In genomic region chr14:122883410-122883806, GRCm38 (mm10) we compare ENCODE assay signal across 14 mouse cellular contexts. TPM values are rescaled to one million over a fixed set of nuclear protein-coding genes. Genes with fewer than 3 reads are reported as not detected.
DNase-seq lines count a peak whose midpoint lies in the region; ATAC-seq and TF ChIP-seq lines count a peak whose summit lies in the region.
"Had no signal": no experiment of that assay in that cellular context is flagged by ENCODE, and none has a peak within 500 bp of the region (broad histone marks: within the 10 kb centered on the region; RNA-seq: fewer than 3 reads in every experiment).

No protein-coding gene starts in this region.

- TF ChIP-seq POLR2A in cerebellum, adult 2 months (IDR thresholded peaks at IDR 0.05; ENCODE audit: borderline replicate concordance, insufficient read depth, low read length), result no peak

- H3K36me3 ChIP-seq in embryonic facial prominence, embryonic 10.5 days (replicated peaks), result no peaks in the 10 kb centered on the region
- no peaks in the 10 kb centered on the region for H3K36me3 ChIP-seq in hindbrain, embryonic 10.5 days
- no peaks in the 10 kb centered on the region for H3K36me3 ChIP-seq in midbrain, embryonic 12.5 days
- H3K36me3 ChIP-seq: heart, embryonic 12.5 days had no signal

- no peak overlapping the region for H3K9ac ChIP-seq in midbrain, embryonic 12.5 days (replicated peaks)
- H3K9ac ChIP-seq: heart, embryonic 12.5 days; liver, embryonic 12.5 days had no signal

- H3K4me3 ChIP-seq in cerebellum, adult 2 months (replicated peaks; ENCODE audit: insufficient read depth, low read depth, low read length), result no peak overlapping the region
- no peak overlapping the region for H3K4me3 ChIP-seq in embryonic facial prominence, embryonic 10.5 days
- no peak overlapping the region for H3K4me3 ChIP-seq in hindbrain, embryonic 10.5 days
- no peak overlapping the region for H3K4me3 ChIP-seq in midbrain, embryonic 12.5 days
- H3K4me3 ChIP-seq: heart, embryonic 12.5 days; liver, embryonic 12.5 days had no signal

- 81% methylated on average over 4 of the region's 4 CpGs for WGBS in cerebellum, adult 2 months
- WGBS in embryonic facial prominence, embryonic 10.5 days, result 74% methylated on average over 4 of the region's 4 CpGs
- WGBS in hindbrain, embryonic 10.5 days, result 76% methylated on average over 4 of the region's 4 CpGs
- WGBS in midbrain, embryonic 12.5 days, result 49% methylated on average over 4 of the region's 4 CpGs

- no peak for TF ChIP-seq CTCF in cerebellum, adult 2 months (IDR thresholded peaks at IDR 0.05; ENCODE audit: borderline replicate concordance, insufficient read depth, low read depth, low read length)

- H3K9me3 ChIP-seq in embryonic facial prominence, embryonic 10.5 days, result no peaks in the 10 kb centered on the region
- H3K9me3 ChIP-seq in hindbrain, embryonic 10.5 days, result no peaks in the 10 kb centered on the region
- H3K9me3 ChIP-seq in midbrain, embryonic 12.5 days, result no peaks in the 10 kb centered on the region
- H3K9me3 ChIP-seq: heart, embryonic 12.5 days; liver, embryonic 12.5 days had no signal

- H3K4me2 ChIP-seq in midbrain, embryonic 12.5 days (replicated peaks), result no peak overlapping the region
- H3K4me2 ChIP-seq: heart, embryonic 12.5 days; liver, embryonic 12.5 days had no signal

- peak; percentile 13 to 17 for DNase-seq in cerebellum, adult 2 months
- no peak for DNase-seq in cerebellum, adult 18-20 months
- DNase-seq in embryonic facial prominence, embryonic 10.5 days (ENCODE audit: low spot score), result no peak
- no peak for DNase-seq in hindbrain, embryonic 10.5 days (ENCODE audit: low spot score)
- DNase-seq in B cell, adult 2 months, result no peak
- no peak for DNase-seq in urinary bladder, adult 18-20 months (ENCODE audit: low spot score in 2 of 2)
- DNase-seq: cerebellum, adult 11 months; kidney, adult 2 months; right cerebral cortex, postnatal 25 days; thymus, adult 18-20 months had no signal

- no peaks in the 10 kb centered on the region for H3K27me3 ChIP-seq in cerebellum, adult 2 months (ENCODE audit: control insufficient read depth, insufficient read depth, low read length)
- no peaks in the 10 kb centered on the region for H3K27me3 ChIP-seq in embryonic facial prominence, embryonic 10.5 days (replicated peaks; ENCODE audit: low read depth, poor library complexity, severe bottlenecking)
- H3K27me3 ChIP-seq in hindbrain, embryonic 10.5 days (ENCODE audit: insufficient read depth, poor library complexity, severe bottlenecking), result no peaks in the 10 kb centered on the region
- 0 out of 2 replicates have a peak, but pooled peaks cover 3% of the 10 kb centered on the region for H3K27me3 ChIP-seq in midbrain, embryonic 12.5 days
- H3K27me3 ChIP-seq: heart, embryonic 12.5 days; liver, embryonic 12.5 days had no signal

- H3K27ac ChIP-seq in cerebellum, adult 2 months (ENCODE audit: insufficient read depth, low read length), result peak overlapping the region; percentile 97; the same call in 1 of the 2 replicates
- peak overlapping the region; percentile 51; the same call in 1 of the 2 replicates for H3K27ac ChIP-seq in embryonic facial prominence, embryonic 10.5 days (replicated peaks)
- H3K27ac ChIP-seq in hindbrain, embryonic 10.5 days, result peak overlapping the region; percentile 77
- peak overlapping the region; percentile 52; the same call in 1 of the 2 replicates for H3K27ac ChIP-seq in midbrain, embryonic 12.5 days (replicated peaks)
- H3K27ac ChIP-seq: liver, embryonic 12.5 days had no signal

- peak; percentile 50 for ATAC-seq in midbrain, embryonic 12.5 days (ENCODE audit: low FRiP score, low read depth)
- no peak for ATAC-seq in megakaryocyte-erythroid progenitor cell, adult 5-6 weeks (replicated peaks; ENCODE audit: low FRiP score, low TSS enrichment, poor library complexity, severe bottlenecking)
- ATAC-seq: liver, embryonic 12.5 days had no signal

- peaks cover 60% of the 10 kb centered on the region for H3K4me1 ChIP-seq in cerebellum, adult 2 months (ENCODE audit: control insufficient read depth, insufficient read depth, low read length)
- H3K4me1 ChIP-seq in embryonic facial prominence, embryonic 10.5 days, result peaks cover 44% of the 10 kb centered on the region
- H3K4me1 ChIP-seq in hindbrain, embryonic 10.5 days (replicated peaks), result peaks cover 35% of the 10 kb centered on the region
- peaks cover 33% of the 10 kb centered on the region for H3K4me1 ChIP-seq in midbrain, embryonic 12.5 days
- H3K4me1 ChIP-seq: liver, embryonic 12.5 days had no signal

RNA-seq across cellular contexts. Expression of gene Ggact, which starts 30.1 kb away (rescaled TPM):
- 137 and 143 TPM in 2 replicates for polyA plus RNA-seq in cerebellum, adult 2 months (2012; rRNA removed)
- 5.3 and 7.2 TPM in 2 replicates for polyA plus RNA-seq in embryonic facial prominence, embryonic 10.5 days (2016; fragmentation: Nextera tagmentation; extraction: Ambion mirVana)
- polyA plus RNA-seq in hindbrain, embryonic 10.5 days (2016; fragmentation: Nextera tagmentation; extraction: Ambion mirVana), result 4.3 and 5.8 TPM in 2 replicates
- polyA plus RNA-seq in midbrain, embryonic 12.5 days (2016; fragmentation: Nextera tagmentation; extraction: Ambion mirVana), result 5.1 and 8.4 TPM in 2 replicates
- 15.9 and 24.0 TPM in 2 replicates for total RNA-seq in megakaryocyte-erythroid progenitor cell, adult 5-6 weeks (2014; fragmentation: Nextera tagmentation)
- total RNA-seq in megakaryocyte-erythroid progenitor cell, adult 5-6 weeks (2017), result 18.0 and 31.5 TPM in 2 replicates

Comparison
In these comparisons a context has a peak if more than half of its experiments do, and no peak if none do; other contexts are left out.
1. DNase-seq: peak in cerebellum, adult 2 months (2 of 2); none in cerebellum, adult 18-20 months (0 of 2), embryonic facial prominence, embryonic 10.5 days (single experiment), hindbrain, embryonic 10.5 days (single experiment), B cell, adult 2 months (0 of 2) and urinary bladder, adult 18-20 months (0 of 2).
2. RNA of gene Ggact, which starts 30.1 kb away (polyA plus RNA-seq): 137 to 143 TPM in cerebellum, adult 2 months; 5.1 to 8.4 TPM in midbrain, embryonic 12.5 days, 5.3 to 7.2 TPM in embryonic facial prominence, embryonic 10.5 days and 4.3 to 5.8 TPM in hindbrain, embryonic 10.5 days; every median in the first group is over 10 times any median in the second.
3. Peak in every context shown above with its lines, with median percentiles within 50 percentile points of each other: H3K27ac ChIP-seq.